Mouse (Mus musculus): Measurements from ENCODE around the gene Spic.

Gene Spic

GRCm38 (mm10) chr10:88631330-88631953 is 53.4 kb downstream of the Spic start:
- no peak for DNase-seq

- DNase-seq: no peak
Measured at GRCm38 (mm10) chr10:88630663-88631329, 54.0 kb downstream of the Spic start.

GRCm38 (mm10) chr10:88627052-88627451 is 57.8 kb downstream of the Spic start:
- DNase-seq: peak; percentile 12

- DNase-seq: no peak
Measured at GRCm38 (mm10) chr10:88626176-88626575, 58.6 kb downstream of the Spic start.

Data from right cerebral cortex, postnatal 14 days (tissue).